Mouse (Mus musculus): ENCODE measurements at regions not wholly inside any gene's neighbourhood (a gene's known extent, or its start where the extent isn't known, plus 50 kb on each side); places are given as distances from the start of the nearest gene placed in this dataset.

DNA sequence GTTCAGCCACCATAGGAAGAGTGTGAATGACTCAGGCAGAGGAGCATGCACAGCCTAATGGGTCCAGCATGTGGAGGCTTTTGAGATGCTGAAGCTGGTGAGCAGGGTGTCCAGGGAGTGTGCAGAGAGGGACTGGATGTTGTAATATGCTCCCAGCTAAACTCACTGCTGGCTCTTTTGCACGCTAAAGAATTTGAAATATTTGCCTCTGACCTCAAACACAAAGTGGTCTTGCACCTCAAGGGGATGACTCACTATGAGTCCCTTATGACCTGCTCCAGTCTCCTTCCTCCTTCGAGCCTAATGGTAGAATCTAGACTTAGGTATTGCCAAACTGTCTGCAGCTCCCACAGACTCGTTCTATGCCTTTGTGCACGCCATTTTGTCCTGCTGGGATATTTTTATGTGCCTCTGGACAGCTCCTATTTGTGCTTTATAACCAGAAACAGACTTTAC, 55.0 kb upstream of the Slit3 start:
- no peak for DNase-seq

GRCm38 (mm10) chr11:35057791-35058190, 63.2 kb upstream of the Slit3 start:
- DNase-seq = no peak

DNA sequence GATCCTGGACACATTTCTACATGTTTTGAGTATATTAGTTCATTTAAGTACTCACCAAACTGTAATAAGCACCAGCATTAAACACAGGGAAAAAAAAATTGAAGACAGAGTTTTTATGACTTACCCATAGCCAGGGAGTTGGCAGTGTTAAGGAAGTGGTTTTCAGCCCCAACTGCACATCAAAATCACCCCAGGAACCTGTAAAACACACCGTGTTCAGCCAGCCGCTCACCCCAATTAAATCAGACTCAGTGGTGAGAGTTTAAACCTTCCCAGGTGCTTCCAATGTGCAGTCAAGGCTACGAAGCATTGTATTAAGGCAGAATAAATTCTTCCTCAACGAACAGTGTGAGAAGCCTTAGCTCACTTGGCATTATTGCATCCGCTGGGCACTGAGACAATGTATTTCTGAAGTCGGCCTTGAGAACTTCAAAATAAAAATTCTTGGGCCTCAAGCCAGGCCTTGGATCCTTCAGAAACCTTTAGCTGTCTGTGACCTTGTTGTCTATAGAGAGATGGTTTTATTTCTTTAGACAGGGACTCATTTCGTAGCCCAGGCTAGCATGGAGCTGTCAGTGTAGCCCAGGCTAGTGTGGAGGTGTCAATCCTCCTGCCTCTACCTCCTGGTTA, 65.4 kb upstream of the Slit3 start:
- no peak for DNase-seq

DNA sequence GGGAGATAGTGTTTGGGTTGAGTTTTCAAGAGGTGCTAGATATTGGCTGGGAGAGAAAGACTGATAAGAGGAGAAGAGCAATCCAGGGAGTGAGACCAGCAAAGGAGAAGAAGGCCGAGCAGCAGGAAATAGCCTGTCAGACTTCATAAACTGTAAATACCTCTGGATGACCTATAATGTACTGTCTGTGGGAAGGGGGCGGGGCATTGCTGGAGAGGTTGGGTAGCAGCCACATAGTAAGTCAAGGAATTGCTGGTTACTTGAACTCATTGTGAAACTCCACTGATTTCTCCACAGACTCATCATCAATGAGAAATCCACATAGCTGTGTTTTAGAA, 67.4 kb upstream of the Slit3 start:
- DNase-seq = no peak

- DNase-seq = no peak
Observed at GRCm38 (mm10) chr11:35052856-35053612, 68.0 kb upstream of the Slit3 start.

- peak in 1 of 2 experiments; percentile 2 for DNase-seq
Observed at GRCm38 (mm10) chr11:35049663-35050215, 71.3 kb upstream of the Slit3 start.

DNA sequence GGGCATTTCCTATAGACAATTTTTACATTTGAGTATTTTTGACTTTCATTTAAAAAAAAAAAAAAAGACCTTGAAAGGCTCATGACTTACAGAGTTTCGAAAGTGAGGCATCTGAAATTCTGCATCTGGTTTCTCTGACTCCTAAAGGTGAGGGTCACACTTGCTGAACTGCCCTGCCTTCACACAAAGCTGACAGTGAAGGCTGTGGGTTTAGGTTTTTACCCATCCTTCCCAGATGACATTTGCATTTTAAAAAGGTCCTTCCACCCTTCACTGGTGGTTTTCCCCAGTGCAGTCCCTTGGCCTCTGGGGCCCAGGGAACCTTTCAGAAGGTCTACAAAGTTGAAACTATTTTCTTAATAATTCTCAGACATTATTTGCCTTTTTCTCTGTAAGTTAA, 76.4 kb upstream of the Slit3 start:
- DNase-seq = no peak

DNA sequence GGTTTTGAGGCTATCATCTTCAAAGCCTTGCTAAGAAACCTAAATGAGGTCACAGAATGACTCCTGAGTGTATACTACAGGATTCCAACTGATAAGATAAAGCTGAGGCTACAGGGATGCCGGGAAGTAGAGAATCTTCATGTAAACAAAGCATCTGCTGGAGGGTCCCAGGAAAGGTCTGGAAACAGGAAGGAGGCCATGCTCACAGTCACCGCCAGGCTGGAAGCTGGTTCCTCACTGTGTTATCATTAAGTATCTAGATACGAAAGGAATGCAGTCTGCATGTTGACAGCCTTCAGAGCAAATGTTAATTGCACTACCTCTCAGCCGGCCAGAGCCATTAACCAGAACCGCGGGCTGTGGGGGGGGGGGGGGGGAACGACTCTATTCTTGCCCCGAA, 96.6 kb upstream of the Slit3 start:
- DNase-seq = no peak

DNA sequence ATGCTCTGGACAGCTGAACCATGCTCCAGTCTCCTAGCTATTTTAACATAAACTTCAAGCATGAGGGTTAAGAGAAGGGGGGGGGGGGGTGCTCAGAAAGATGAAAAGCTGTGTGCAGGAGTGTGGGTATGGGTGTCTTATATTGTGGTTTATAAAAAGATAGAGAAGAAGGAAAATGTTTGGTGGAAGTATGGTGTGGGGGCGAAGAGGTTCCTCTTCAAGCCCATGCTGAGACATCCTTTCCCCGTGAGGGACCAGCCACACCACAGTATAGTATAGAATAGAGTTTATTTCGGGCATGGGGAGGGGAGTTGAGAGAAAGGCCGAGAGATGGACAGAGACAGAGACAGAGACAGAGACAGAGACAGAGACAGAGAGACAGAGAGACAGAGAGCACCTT, 97.2 kb upstream of the Slit3 start:
- no peak for DNase-seq

GRCm38 (mm10) chr11:35021990-35022625, 98.9 kb upstream of the Slit3 start:
- DNase-seq = no peak

- DNase-seq = no peak
Observed at GRCm38 (mm10) chr11:35016998-35017397, 104.0 kb upstream of the Slit3 start.

DNA sequence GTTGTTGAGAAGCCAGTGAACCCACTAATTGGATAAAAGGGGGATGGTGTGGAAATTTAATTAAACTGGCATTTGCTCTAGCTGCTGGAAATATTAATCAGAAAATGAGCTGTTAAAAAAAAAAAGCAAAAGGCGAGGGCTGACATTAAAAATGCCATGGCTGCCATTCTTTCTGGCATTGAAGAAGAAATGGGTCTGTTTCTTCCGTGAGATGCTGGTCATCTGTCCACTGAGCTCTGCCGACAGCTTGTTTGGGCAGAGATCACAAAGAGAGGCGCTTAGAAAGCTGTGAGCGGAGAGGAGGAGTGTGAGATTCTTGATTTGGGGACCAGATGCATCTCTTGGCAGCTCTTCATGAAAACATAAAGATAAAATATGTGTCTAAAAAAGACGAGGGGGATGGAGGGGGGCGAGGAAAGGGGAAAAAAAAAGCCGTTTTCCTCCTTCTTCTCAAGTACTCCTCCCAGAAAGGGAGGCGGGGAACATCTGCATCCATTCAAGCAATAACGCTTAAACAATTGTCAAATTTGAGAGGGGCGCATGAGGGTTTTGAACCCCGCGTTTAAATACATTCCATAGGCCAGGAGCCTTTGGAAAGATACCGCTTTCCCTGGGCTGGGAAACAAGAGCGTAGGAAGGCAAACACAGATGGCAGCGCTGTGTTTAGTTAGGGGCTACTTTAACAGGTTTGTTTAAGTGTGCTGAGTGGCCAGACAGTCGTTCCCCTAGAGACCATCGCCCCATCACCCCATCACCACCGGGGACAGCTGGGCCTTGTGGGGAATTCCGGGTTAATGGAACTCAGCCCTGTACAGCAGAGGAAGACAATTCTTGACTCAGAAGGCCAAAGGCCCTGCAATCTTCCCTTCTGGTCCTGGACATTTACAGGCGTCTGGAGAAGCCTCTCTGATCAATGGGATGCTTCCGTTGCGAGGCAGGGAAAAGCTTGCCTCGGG, 109.2 kb upstream of the Slit3 start:
- DNase-seq = no peak

- DNase-seq = peak in 1 of 2 experiments; percentile 20
Observed at GRCm38 (mm10) chr11:35006773-35007567, 114.1 kb upstream of the Slit3 start.

DNA sequence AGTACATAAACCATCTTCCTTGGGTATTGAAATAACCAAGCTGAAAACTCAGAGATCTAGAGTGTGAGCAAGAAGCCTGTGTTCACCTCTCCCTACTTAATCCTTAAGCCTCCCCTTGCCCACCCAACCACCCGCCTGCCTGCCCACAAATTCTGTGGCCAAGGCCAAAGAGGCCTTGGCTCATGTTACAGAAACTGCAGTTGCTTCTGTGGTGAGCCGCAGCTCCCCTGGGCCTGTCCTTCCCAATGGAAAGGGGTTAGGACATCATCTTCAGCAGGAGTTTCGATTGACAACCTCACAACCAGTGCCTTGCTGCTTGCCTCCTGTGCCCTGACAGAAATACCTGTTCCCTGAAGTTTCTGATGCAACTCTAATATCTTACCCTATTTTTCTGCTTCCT, 115.9 kb upstream of the Slit3 start:
- no peak for DNase-seq

DNA sequence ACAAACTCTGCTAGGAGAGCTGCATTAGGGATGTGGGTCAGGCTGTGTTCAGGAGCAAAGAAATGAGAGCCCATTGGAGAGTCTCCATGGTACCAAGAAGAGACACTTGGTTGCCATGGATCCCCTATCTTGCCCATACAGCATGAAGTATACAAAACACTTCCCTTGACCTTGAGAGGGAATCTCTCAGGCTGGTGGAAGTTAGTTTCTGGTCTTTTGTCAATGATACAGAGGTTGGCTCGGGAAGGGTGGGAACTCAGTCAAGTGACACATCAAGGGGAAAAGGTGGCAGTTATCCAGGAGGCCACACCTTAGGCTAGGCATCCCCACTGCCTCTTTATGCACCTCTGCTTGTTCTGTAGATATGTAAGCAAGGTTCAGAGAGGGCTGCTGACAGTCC, 116.6 kb upstream of the Slit3 start:
- no peak for DNase-seq

- DNase-seq = no peak
Observed at GRCm38 (mm10) chr11:35003956-35004355, 117.1 kb upstream of the Slit3 start.

DNA sequence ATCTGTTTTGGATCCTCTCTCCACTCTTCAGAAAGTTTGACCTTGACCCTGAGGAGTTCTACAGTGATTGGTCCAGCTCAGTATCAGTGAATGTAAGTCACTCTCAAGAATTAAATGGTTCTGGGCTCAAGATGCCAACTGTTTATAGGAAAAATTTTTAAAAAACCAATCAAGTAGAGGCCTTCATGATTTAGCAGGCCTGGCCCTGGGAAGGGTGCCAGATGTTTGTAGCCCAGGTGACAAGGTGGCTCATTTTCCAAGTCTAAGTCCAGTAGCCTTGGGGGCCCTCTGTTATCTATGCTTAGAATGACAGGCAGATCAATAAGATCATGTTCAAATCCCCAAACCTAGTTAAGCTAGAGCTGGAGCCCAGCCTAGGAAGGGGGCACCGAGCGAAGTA, 123.1 kb upstream of the Slit3 start:
- DNase-seq = no peak

GRCm38 (mm10) chr11:34995515-34995914, 125.5 kb upstream of the Slit3 start:
- DNase-seq = no peak

- no peak for DNase-seq
Observed at GRCm38 (mm10) chr11:34982775-34983457, 138.1 kb upstream of the Slit3 start.

GRCm38 (mm10) chr11:34980210-34980609, 140.8 kb upstream of the Slit3 start:
- DNase-seq = no peak

GRCm38 (mm10) chr11:34977861-34978260, 143.2 kb upstream of the Slit3 start:
- peak; percentile 24 to 45 for DNase-seq
